Mouse (Mus musculus) liver, embryonic 14.5 days (tissue): ENCODE results near the gene Gtf2ird1.

Experiments
- CTCF ChIP-seq: IDR thresholded peaks from 2 replicates; pipeline ENCODE4 v1.5.1; 2016; ENCODE audit warnings: antibody characterized with exemption, low read depth, control low read depth
- EP300 ChIP-seq: IDR thresholded peaks from 2 replicates; pipeline ENCODE4 v1.6.1; 2016; ENCODE audit warnings: antibody characterized with exemption, low read depth

DNA sequence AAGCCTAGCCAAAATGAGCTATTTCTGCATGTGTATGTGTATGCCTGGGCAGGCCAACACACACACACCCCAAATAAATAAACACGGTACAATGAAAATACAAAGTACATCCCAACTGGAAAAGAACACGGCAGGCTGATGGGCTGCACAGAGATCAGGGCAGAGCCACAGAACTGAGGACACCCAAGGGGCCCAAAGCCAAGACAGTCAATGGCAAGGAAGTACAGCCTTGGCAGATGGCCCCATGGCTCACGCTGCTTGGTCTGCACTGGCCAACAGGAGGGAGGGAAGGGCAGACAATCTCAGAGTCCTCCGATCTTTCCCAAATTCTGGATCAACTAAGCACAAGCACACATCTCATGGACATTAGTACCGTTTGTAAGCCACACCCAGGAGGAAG is 32.6 kb downstream of the Gtf2ird1 start:
- no peak for TF ChIP-seq CTCF
- no peak for TF ChIP-seq EP300
